Mouse (Mus musculus): ENCODE data around the gene Caskin1. TPM values are rescaled to one million over a fixed set of nuclear protein-coding genes. Genes with fewer than 3 reads are reported as not detected.

Caskin1 gene
- total RNA-seq, 2 experiments from 2014 or later: 62.4 to 65.2 TPM

DNA sequence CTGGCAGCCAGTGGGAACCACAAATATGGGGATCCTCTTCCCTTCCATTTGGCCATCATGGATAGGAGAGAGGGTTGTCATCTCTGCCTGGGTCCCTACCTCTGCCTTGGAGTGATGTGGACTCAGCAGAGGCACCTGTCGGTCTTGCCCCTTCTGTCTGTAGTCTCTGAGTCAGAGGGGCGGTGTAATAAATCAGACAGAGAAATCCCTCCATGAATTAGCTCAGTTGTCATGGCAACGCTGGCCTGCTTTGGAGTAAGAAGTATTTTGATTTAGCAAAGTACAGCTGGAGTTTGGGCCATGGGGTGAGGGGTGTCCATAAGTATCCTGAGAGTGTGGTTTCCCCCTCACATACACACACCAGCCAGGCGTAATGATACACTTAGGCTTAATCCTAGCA is 2.0 kb downstream of the Caskin1 start:
- no peak for DNase-seq (ENCODE audit: low spot score in 2 of 2)

DNA sequence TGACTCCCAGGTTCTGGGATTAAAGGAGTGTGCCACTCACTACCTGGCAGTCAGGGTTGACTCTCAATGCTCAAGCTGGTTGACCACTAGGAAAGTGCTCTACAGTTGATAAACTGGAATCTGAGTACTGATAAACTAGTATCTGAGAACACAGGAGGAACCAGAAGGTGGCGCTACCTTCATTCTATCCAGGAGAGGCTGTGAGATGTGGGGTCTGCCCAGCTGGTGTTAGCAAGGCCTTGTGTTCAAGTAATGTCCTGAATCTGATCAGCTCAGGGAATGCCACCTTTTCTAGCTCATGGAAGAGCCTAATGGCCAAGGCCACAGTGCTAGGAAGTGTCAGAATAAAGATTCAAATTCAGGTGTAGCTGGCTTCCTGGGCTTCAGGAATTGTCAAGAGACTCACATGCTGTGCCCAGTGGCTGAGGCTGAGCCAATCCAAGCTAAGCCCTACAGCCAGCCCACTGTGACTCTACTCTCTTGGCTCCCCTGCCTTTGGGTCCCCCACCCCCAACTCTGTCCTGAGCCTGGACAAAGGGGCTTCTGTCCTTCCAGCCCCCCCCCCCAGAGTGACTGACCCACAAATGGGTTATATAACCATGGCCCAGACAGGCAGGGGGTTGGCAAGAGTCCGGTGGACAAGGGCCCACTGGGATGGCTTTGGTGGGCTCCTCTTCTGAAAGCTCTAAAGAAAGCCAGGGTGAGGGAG is 6.4 kb downstream of the Caskin1 start:
- no peak for DNase-seq (ENCODE audit: low spot score in 2 of 2)

DNA sequence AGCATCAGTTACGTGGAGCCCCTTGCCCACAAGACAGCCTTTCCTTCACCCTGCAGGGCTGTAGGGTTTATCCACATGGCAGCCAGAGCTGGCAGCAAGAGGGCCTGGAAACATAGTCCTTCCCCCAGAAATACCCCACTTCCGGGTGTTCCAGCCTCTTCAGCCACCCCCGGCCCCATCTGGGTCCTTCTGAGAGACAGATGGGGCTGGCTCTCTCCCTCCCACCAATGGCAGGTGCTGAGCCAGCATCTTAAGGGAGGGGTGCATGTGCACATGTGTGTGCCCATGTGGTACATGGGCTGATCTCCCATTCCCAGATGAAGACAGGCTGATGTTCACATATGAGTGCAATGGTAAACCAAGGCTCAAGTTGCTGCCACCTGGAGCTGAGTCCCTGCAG is 7.0 kb downstream of the Caskin1 start:
- DNase-seq (ENCODE audit: low spot score in 2 of 2): no peak

DNA sequence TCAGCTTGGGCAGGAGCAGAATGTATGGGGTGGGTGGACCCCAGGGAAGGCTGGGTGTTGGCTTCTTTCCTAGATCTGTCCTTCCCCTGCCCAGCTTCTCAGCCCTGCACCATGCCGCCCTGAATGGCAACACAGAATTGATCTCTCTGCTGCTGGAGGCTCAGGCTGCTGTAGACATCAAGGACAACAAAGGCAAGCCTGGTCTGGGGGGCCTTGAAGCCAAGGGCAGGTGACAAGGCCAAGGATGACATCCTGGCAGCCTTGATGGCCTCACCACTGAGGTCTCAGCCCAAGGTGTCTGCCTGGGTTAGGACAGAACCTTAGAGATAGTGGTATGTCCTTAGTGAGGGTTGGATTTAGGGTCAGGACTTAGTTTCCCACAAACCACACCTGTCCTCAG is 7.6 kb downstream of the Caskin1 start:
- DNase-seq (ENCODE audit: low spot score in 2 of 2): no peak

DNA sequence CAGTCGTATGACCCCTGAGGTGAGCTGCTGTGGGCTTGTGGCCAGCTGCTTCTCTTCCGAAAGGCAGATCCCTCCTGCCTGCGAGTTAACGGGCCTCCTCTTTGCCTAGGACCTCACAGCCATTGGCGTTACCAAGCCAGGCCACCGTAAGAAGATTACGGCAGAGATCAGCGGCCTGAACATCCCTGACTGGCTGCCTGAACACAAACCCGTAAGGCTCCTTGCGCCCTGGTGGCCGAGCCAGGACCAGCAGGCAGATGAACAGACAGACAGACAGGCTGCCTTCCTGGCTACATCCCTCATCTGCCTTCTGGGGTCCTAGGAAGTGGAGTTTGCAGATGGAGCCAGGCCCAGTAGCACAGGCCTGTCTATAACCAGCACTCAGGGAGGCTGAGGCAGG is 13.8 kb downstream of the Caskin1 start:
- DNase-seq (ENCODE audit: low spot score in 2 of 2): no peak

DNA sequence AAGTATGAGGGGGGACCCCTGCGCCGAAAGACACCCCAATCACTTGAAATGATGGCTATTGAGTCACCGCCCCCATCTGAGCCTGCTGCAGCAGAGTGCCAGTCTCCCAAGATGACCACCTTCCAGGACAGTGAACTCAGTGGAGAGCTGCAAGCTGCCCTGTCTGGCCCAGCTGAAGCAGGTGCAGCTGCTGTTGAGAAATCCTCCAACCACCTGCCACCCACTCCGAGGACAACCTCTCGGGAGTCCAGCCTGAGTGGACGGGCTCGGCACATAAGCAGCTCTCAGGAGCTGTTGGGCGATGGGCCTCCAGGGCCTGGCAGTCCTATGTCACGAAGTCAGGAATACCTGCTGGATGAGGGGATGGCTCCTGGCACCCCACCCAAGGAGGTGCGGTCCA is 15.7 kb downstream of the Caskin1 start:
- DNase-seq (ENCODE audit: low spot score in 2 of 2): no peak

DNA sequence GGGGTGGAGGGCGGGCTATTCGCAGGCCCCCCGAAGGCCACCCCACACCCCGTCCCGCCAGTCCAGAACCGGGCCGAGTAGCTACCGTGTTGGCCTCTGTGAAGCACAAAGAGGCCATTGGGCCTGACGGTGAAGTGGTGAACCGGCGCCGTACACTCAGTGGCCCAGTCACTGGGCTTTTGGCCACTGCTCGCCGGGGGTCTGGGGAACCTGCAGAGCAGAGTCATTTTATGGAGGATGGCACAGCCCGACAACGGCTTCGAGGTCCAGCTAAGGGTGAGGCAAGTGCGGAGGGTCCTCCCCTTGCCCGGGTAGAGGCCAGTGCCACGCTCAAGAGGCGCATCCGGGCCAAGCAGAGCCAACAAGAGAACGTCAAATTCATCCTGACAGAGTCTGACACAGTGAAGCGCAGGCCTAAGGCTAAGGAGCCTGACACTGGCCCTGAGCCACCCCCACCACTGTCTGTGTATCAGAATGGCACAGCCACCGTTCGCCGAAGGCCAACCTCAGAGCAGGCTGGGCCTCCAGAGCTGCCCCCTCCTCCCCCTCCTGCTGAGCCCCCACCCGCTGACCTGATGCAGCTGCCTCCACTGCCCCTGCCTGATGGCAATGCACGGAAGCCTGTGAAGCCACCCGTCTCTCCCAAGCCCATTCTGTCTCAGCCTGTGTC is 17.0 kb downstream of the Caskin1 start:
- DNase-seq (ENCODE audit: low spot score in 2 of 2): no peak

DNA sequence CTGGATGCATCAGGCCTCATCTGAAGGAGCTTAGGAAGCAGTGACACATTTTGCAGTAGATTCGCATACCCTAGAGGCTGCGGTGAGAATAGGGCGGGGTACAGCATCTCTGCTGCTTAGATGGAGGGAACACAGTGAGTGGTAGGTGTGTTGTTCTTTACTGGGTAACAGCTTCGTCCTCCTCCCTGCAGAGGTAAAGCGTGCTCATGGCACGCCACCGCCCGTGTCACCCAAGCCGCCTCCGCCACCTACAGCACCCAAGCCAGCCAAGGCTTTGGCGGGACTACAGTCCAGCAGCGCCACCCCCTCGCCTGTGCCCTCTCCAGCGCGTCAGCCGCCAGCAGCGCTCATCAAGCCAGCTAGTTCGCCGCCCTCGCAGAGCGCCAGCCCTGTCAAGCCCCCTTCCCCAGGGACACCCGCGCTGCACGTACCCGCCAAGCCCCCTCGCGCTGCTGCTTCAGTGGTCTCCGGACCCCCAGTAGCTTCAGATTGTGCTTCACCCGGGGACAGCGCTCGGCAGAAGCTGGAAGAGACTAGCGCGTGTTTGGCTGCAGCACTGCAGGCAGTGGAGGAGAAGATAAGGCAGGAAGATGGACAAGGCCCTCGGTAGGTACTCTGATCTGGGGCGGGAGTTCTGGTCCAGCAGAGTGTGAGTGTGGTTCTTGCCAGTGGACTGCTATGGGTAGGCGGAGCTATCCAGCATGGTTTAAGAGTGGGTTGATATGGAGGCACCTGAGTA is 18.1 kb downstream of the Caskin1 start:
- no peak for DNase-seq (ENCODE audit: low spot score in 2 of 2)

DNA sequence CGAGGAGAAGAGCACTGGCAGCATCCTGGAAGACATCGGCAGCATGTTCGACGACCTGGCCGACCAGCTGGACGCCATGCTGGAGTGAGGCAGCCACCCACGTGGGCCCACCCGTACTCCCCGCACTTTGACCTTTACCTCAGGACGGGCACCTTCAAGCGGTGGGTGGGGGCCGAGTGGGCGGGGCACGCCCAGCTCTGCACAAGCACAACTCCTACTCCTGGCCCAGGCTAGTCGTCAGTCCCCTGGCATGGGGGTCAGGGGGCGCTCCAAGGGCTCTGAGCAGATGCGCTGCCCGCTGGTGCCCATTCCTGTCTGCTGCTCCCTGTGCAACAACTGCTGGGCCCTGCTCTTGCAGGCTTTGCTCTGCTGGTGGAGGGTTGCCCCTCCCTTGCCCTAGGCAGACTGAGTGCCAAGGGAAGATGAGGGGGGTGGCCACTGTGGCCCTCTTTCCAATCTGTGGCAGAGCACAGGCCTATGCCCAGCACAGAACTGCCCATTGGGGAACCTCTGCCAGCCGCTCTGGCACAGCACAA is 18.8 kb downstream of the Caskin1 start:
- DNase-seq (ENCODE audit: low spot score in 2 of 2): no peak

DNA sequence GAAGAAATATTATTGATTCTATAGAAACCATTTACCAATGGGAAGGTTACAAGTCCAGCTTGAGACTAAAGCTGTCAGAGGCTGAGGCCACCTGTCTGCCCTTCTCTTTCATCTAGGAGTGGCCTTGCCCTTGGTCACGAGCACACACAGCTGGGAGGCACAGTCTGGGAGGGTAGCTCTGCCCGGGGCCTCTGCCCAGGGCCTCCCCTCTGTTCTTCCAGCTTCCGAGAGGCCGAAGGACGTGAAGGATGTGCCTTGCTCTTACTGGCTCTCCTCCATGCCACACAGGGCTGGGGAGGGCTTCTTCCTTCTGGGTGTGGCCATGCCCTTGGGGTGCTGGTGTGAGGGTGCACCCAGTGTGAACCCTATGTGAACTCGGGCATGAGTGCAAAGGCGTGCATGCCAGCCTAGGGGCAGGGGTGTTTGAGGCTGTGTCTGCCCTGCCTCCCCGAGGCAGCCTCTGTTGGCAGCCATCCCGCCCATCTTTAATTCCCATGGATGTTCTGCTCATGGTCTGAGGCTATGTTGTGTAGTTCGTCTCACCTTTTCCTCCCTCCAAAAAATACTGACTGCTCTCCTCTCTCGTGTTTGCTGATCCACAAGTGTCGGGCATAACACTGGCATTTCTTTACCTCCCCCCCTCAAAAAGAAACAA is 19.5 kb downstream of the Caskin1 start:
- no peak for DNase-seq (ENCODE audit: low spot score in 2 of 2)

DNA sequence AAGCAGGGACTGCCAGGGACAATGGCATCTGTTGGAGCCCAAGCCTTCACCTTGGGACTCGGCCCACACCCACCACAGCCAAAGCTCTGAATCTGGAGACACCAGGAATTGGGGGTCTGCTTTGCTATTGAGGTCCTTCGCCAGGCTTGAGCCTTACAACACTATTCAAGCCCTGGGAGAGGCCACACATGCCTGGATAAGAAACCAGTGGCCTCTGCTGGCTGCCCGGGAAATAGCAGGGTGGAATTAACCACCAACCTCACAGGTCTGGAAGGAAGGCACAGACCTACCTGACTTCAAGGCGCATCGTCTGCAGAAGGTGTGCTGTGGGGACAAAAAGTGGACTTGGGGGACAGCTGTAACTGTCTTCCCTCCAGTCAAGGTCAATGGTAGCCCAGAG is 25.2 kb downstream of the Caskin1 start:
- DNase-seq (ENCODE audit: low spot score in 2 of 2): no peak

DNA sequence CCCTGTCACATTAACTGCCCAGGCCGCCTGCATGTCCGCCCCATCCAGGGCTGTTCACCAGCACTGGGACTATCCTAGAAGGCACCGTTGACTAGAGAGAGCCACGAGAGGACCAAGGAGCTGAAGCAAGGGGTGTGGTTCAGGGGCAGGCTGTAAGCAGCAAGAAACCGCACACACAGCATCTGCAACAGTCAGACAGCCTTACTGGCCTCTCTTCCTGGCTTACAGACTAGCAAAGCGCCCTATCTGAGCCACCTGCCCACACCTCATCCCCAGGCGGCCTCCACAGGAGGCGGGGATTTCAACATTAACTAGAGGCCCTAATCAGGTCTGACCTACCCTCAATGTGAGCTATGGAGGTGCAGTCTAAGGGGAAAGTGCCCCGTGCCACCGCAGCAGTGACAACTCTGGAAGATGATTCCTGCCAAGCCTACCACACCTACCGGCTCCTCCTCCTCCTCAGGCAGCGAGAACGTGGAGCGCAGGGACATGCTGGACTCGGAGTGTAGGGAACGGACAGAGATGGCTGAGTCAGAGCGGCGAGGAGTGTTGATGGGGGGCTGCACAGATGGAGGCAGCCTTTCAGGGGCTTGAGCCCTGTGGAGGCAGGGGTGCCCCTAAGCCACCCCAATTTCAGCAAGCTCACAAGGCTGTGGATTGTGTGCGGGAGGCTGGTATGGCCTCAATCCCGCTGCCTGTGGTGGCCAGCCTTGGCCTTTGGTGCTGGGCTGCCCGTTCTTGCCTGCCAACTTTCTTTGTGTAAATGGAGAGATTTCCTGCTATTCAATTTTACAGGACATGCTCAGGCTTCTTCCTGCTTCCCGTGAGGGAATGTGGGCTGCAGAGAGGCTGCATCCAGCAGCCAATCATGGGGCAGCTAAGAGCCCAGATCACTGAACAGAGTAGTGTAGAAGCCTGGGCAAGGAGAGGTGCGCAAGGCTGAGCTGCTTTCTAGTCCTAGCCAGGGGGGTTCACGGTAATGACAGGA is 26.2 kb downstream of the Caskin1 start:
- DNase-seq (ENCODE audit: low spot score in 2 of 2): no peak

DNA sequence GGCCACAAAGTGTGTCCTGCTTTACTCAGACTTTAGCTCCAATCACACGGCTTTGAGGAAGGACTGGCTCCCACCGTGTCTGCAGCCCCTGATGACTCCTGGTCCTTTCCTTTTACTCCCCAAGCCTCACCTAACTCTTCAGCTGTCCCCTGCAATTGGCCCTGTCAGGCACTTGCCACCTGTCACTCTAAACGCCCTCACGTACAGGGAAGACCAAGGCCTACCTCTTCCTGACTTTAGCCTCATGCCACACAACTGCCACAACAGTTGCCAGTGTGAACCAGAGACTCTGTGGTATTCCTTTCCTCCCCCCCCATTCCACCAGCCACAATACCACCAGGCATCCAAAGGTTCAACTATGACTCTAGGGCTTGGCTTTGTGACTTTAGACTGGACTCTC is 32.0 kb downstream of the Caskin1 start:
- DNase-seq (ENCODE audit: low spot score in 2 of 2): no peak

DNA sequence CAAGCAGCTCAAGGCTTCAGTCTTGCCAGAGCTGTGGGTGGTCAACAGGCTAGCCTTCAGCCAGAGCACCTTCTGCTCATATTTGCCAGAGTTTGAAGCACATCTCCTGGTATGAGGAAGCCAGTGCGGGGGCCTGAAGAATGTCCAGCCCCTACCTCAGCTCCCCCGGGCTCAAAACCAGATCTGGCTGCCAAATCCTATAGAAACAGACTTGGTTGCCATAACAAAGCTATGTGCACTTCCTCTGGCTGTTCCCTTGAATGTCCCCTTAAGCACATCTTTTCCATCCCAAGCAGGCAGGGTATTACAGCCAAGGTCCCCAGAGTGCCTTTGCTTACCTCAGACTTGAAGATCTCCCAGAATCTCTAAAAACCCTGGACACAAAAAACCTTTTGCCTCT is 36.3 kb downstream of the Caskin1 start:
- no peak for DNase-seq (ENCODE audit: low spot score in 2 of 2)

DNA sequence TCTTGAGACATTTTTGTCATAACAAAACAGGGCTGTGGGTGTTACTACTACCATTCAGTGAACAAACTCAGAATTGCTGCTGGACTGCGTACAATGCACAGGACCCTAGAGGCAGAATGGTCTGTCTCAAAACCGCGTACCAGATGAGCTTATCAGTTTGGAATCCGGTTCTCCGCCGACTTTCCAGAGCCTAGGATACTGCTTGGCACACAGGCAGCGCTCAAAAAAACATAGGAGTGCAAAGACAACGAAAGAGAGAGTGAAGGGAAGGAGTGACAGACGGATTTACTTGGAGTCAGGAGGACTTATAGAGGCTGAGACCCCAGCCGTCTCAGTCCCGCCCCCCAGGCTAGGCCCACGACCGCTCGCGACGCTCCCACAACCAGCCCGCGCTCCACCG is 38.9 kb downstream of the Caskin1 start:
- DNase-seq (ENCODE audit: low spot score in 2 of 2): no peak

DNA sequence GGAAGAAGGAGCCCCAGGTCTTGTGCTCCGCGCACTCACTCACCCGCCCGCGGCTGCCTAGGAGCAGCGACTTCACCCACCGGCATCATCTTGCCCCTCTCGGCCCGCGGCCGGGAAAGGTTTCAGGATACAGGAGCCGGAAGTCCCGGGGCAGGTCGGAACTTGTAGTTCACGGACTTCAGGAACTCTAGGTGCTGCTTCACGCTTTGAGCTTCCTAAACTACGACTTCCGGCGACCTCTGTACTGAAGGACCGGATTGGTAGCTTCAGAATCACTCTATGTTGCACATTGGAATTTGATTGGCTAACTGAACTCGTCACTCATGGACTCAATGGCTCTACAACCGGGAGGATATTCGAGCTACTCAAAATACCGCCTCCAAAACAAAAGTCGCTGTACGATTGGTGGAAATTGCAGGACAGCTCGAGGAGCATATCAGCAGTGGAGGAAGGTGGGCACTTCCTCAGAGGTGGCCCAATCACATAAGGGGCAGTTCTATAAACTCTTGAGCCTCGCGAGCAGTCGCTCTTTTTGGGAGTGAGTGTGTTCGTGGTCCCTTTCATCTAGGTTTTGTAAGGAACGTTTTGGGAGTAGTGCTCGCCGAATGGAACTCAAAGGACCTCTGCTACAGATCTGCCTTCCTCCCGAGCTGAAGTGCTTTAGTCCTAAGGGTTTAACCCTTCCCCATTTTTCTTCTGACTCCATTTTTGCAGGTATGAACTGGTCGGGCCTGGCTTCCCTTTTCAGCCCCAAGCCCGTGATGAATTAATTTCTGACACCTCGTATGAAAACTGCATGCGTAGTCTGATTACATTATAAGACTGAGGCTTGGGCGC is 39.5 kb downstream of the Caskin1 start, which contains the start of gene Traf7:
Gene Traf7, minus strand, starts transcription at position 216 of the 837 bp plus-strand sequence.
- peak in 1 of 2 experiments; percentile 75 for DNase-seq (ENCODE audit: low spot score in 2 of 2)

DNA sequence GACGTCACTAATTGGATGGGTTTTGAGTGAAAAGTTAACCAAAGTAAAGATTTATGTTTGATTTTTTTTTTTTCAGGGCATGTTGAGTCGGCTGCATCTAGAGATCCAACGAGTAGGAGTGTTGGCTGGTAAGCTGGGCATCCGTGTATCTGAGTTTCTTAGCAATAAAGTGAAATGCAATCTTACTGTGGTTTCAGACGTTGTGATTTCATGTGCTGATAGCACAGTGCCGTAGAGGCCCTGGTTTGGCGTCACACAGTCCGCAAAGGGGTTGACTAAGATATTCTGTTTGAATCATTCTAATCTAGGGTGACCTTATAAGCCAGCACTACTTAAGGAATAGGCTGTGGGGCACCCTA is 40.1 kb downstream of the Caskin1 start:
- DNase-seq (ENCODE audit: low spot score in 2 of 2): no peak

DNA sequence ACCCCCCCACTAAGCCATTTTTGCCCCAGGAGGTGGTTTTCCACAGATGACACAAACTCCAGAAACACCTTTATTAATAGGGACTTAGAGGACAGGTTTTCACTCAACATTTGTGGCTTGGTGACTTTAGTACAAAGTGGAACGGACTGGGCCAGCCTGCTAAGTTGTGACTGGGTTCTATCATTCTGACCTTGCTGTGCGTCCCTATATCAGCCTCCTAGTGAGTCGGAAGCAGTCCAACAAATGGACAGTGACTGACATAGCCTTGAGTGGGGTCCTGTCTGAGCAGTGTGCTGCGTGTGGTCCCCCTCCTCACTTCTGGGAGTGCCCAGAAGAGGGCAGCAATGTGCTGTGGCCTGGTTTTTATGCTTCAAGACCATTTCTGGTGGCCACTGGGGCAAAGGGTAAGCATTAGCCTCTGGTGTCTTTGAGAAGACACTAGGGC is 40.6 kb downstream of the Caskin1 start:
- DNase-seq (ENCODE audit: low spot score in 2 of 2): no peak

DNA sequence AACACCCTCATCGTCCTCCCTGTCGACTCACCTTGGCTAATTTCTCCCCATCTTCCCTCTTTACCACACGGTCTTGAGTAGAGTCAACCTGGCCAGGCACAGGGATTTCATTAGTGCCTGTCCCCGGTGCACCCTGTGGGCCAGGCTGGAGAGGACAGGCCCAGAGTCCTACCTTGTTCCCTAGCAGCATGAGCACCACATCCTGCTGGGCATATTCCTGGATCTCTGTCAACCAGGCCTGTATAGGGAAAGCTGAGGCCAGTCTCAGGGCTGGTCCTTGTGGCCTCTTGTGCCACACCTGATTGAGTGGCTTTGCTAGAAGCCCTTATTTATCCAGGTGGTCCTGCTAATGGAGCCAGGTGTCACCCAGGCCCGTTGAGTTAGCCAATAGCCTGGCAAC is 41.5 kb downstream of the Caskin1 start:
- no peak for DNase-seq (ENCODE audit: low spot score in 2 of 2)
